Mouse (Mus musculus): Measurements from ENCODE around the gene Dnm2. TPM values are rescaled to one million over a fixed set of nuclear protein-coding genes. Genes with fewer than 3 reads are reported as not detected.
"Not testable (repeated sequence)": the region's sequence is repeated elsewhere in the genome, so short reads cannot be mapped to it uniquely, and the experiment has no call there.

Dnm2 gene
- polyA plus RNA-seq, 1 experiment from 2014 or later, result 107 TPM

DNA sequence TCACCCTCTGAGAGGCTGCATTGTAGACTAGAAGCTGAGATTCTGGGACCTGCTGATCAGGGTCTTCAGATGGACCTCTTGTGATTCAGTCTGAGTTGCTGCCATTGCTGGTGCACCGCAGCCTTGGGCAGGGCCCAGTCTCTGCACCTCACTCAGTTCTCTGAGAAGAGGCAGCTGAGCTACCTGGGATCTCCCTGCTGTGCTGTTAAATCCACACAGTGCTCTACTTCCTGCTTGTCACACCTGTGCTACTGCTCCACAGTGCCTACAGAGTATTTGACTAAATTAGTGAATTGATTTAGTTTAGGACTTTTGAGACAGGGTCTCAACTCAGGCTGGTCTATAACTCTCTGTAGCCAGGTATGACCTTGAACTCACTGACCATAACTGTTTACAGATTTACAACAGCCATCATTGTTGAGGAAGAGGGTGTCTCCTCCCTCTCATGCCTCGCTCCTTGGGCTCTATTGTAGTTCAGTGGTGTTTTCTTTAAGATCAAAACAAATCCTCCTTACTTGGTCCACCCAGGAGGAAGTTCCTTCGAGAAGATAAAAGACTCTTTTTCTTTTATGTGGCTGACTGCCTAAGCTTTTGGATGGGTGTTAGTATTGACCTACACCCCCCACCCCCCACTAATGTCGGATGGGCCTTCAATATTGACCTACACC lies 30.5 kb downstream of the Dnm2 start:
- no peak for DNase-seq (ENCODE audit: low spot score)

GRCm38 (mm10) chr9:21456246-21456929 lies 31.7 kb downstream of the Dnm2 start:
- DNase-seq (ENCODE audit: low spot score), result no peak

DNA sequence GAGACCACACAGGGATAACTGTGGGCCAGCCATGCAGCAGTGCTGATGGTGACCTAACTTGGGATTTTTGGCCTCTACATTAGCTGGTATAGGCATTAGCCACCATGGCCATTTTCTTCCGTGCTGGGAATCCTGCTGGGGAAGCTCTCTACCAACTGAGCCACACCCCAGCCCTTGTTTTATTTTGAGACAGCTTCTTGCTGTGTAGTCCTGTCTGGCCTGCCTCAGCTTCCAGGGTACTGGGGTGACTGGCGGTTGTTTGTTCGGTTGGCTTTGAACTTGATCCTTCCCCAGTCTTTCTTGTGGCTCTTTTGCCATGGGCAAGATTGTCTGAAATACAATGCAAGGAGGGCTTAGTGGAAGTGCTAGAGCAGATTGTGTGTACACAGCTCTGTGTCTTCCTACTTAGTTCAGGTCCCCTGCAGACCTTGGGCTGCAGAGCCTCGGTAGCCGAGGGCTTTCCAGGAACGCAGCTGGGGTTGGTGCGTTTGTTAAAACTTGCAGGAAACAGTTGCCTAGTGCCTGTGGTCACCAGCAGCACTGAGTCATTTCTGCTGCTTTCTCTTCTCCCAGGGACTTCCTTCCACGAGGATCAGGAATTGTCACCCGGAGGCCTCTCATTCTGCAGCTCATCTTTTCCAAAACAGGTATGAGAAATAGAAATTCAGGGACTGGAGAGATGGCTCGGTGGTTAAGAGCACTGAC lies 32.4 kb downstream of the Dnm2 start:
- DNase-seq (ENCODE audit: low spot score), result peak; percentile 39

DNA sequence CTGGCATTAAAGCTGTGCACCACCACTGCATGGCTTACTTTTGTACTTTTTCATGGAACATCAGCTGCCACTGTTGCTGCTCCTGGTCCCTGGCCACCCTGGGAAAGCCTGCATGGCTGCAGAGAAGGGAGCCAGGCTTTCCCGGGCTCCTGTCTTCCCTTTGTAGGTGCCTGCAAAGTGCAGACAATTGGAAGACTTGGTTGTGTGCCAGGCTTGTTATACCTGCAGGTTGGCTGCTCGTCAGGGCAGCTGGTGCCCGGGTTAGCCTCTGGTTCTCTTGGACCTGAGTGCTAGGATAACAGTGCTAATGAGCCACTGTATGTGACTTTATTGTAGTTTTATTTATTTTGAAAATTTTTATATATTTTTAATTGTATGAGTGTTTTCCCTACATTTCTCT lies 34.1 kb downstream of the Dnm2 start:
- DNase-seq (ENCODE audit: low spot score), result no peak

DNA sequence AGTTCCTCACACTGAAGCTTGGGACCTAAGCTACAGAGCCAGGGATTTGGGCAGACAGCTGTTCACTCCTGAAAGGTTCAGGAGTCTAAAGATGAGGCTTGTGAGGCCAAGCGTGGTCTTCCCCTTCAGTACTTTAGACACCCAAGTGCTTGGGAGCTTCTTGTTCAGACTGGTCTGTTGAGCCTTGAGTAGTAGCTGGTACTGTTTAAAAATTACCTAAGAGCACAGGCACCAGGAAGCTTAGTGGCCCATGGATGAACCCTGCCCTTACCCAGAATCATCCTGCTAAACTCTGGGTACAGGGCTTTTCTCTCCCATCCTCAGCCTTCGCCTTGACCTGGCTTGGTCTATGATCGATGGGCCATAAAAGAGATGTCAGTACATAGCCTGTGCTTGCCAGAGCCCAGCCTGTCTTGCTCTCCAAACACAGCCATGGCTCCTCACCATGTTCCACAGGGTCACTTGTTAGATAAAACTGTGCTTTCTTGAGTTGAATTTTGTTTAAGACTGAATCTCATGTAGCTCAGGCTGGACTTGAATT lies 35.8 kb downstream of the Dnm2 start:
- DNase-seq (ENCODE audit: low spot score), result no peak

GRCm38 (mm10) chr9:21463138-21463590 lies 38.5 kb downstream of the Dnm2 start:
- no peak for DNase-seq (ENCODE audit: low spot score)

DNA sequence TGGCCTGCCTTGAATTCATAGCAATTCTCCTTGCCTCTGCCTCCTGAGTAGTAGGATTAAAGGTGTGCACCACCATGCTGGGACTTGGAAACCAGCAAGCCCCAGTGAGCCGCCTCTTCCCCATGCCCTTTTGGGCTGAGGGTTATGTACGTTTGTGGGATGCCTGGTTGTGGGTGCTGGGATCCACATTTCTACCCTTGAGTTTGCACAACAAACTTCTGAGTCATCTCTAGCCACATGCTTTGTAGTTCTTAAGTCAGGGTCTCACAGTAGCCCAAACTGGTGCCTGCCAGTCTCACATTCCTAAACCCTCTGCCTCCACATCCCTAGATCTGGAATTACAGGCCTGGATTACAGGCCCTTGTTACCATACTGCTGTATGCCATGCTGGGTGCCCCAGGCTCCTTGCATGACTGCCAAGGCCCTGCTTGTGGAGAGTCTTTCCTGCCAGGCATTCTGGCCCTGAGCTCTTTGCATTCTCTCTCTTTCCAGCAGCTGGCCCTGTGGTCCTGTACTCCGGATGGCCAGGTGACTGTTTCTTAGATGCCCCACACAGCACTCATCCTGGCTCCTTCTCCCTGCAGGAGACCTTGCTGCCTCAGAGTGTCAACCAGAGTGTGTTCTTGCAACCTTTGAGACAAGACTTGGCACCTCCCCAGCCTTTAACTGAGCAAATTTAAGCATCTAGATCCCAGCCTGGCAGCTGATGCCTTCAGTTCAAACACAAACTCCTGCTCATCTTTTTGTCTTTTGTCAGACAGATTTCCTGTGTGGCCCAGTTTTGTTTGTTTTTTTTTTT lies 39.3 kb downstream of the Dnm2 start:
- DNase-seq (ENCODE audit: low spot score), result peak; percentile 24

- peak; percentile 34 for DNase-seq (ENCODE audit: low spot score)
Measured at GRCm38 (mm10) chr9:21464565-21464928, 39.8 kb downstream of the Dnm2 start.

- DNase-seq (ENCODE audit: low spot score), result peak; percentile 61
Measured at GRCm38 (mm10) chr9:21469032-21470024, 44.6 kb downstream of the Dnm2 start.

GRCm38 (mm10) chr9:21472913-21473312 lies 48.2 kb downstream of the Dnm2 start:
- DNase-seq (ENCODE audit: low spot score), result no peak

- DNase-seq (ENCODE audit: low spot score), result no peak
Measured at GRCm38 (mm10) chr9:21477707-21478106, 53.0 kb downstream of the Dnm2 start.

GRCm38 (mm10) chr9:21484065-21484464 lies 59.4 kb downstream of the Dnm2 start:
- no peak for DNase-seq (ENCODE audit: low spot score)

GRCm38 (mm10) chr9:21488246-21488645 lies 63.5 kb downstream of the Dnm2 start:
- DNase-seq (ENCODE audit: low spot score), result not testable (repeated sequence)

GRCm38 (mm10) chr9:21490696-21491095 lies 66.0 kb downstream of the Dnm2 start:
- no peak for DNase-seq (ENCODE audit: low spot score)

GRCm38 (mm10) chr9:21493907-21494306 lies 69.2 kb downstream of the Dnm2 start:
- no peak for DNase-seq (ENCODE audit: low spot score)

- no peak for DNase-seq (ENCODE audit: low spot score)
Measured at GRCm38 (mm10) chr9:21494726-21495125, 70.0 kb downstream of the Dnm2 start.

DNA sequence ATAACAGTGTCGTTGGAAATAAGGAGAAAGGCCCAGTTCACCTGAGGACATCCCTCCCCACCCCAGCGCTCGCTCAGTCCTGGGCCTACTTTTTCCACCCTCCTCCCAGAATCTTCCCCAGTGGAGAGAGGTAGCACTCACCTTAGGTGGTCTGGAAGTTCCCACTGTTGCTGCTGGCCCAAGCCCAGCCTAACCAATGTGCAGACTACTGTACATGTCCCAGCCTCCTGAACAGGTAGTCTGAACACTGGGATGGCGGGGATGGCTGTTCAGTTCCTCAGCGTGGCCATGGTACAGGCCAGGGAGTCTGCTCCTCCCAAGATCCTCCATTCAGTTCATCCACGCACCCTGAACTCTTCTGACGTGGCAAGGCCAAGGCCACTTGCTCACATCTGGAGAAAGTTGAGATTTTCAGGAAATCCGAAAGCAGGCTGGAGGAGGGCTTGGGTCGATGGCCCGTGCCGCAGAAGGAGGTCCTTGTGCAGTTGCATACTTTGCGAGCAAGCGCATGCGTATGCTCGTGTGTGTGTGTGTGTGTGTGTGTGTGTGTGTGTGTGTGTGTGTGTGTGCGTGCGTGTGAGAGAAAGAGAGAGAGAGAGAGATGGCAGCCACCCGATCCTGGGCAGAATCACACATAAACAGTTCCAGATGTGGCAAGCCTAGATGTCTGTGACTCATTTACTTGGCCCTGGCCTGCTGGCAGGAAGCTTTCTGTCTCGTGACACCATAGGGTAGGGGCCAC lies 71.8 kb downstream of the Dnm2 start:
- no peak for DNase-seq (ENCODE audit: low spot score)

GRCm38 (mm10) chr9:21497050-21497542 lies 72.4 kb downstream of the Dnm2 start:
- no peak for DNase-seq (ENCODE audit: low spot score)

DNA sequence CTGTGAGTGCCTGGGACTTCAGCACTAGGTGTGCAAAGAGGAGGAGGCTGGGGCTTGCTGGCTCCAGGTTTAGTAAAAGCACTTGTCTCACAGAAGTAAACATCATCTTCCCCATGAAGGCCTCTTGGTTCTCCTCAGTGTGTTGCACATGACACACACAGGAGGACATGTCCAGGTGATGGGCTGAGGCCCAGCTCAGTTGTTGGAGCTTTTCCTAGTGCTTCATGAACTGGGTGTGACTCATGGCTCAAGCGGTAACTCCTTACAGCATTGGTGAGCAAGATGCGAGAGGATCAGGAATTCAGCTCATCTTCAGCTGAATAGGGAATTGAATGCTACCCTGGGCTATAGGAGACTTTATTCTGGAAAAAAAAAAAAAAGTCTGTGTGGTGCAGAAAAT lies 73.0 kb downstream of the Dnm2 start:
- no peak for DNase-seq (ENCODE audit: low spot score)
